Mouse (Mus musculus) liver, embryonic 12.5 days (tissue): ENCODE measurements around the gene Prr29. TPM values are rescaled to one million over a fixed set of nuclear protein-coding genes. Genes with fewer than 3 reads are reported as not detected.

Experiments used
- ATAC-seq: fragments of 200-750 bp; cut with Nextera tagmentation; 2 replicates; pipeline ENCODE4 v1.8.0; 2017; ENCODE audit warnings: moderate number of reproducible peaks, mild to moderate bottlenecking, moderate library complexity
- H3K27ac ChIP-seq: fragments of 300-500 bp; sonication (generic); 2 replicates; pipeline ENCODE4 v1.5.1; 2016; ENCODE audit warnings: mild to moderate bottlenecking
- H3K27me3 ChIP-seq: fragments of 300-500 bp; sonication (generic); replicated peaks from 2 replicates; pipeline ENCODE4 v1.6.1; 2016; ENCODE audit warnings: mild to moderate bottlenecking, moderate library complexity
- H3K36me3 ChIP-seq: fragments of 300-500 bp; sonication (generic); 2 replicates; pipeline ENCODE4 v1.6.1; 2016; ENCODE audit warnings: mild to moderate bottlenecking, moderate library complexity
- H3K4me1 ChIP-seq: fragments of 300-500 bp; sonication (generic); 2 replicates; pipeline ENCODE4 v1.6.1; 2016
- H3K4me2 ChIP-seq: fragments of 300-500 bp; sonication (generic); 2 replicates; pipeline ENCODE4 v1.6.1; 2016; ENCODE audit warnings: mild to moderate bottlenecking, moderate library complexity
- H3K4me3 ChIP-seq: fragments of 300-500 bp; sonication (generic); 2 replicates; pipeline ENCODE4 v1.5.1; 2016; ENCODE audit warnings: mild to moderate bottlenecking, moderate library complexity
- H3K9ac ChIP-seq: fragments of 300-500 bp; sonication (generic); 2 replicates; pipeline ENCODE4 v1.6.1; 2016; ENCODE audit warnings: mild to moderate bottlenecking, moderate library complexity
- H3K9me3 ChIP-seq: fragments of 300-500 bp; sonication (generic); replicated peaks from 2 replicates; pipeline ENCODE4 v1.6.1; 2016; ENCODE audit warnings: mild to moderate bottlenecking, moderate library complexity
- WGBS: fragments of 180-500 bp; shearing (Covaris S2); methylation state at CpG from one replicate; pipeline ENCODE4 v1.1.7; 2016; ENCODE audit not compliant: insufficient replicate concordance; 5-methylcytosine and 5-hydroxymethylcytosine counted together
- polyA plus RNA-seq: library from polyadenylated mRNA; unstranded; fragments of >200 nt; fragmentation: Nextera tagmentation; extraction: Ambion mirVana; gene quantifications from 2 replicates; pipeline ENCODE4 v1.2.1, GENCODE M21; 2016

The Prr29 gene
- polyA plus RNA-seq, 1 experiment from 2014 or later: not detected

GRCm38 (mm10) chr11:106359350-106359749, 5.9 kb upstream of the Prr29 start:
- no peak overlapping the region for H3K4me2 ChIP-seq
- ATAC-seq: no peak
- no peak overlapping the region for H3K27ac ChIP-seq
- no peak overlapping the region for H3K4me3 ChIP-seq
- no peaks in the 10 kb centered on the region for H3K4me1 ChIP-seq
- WGBS: 14% methylated on average over 5 of the region's 5 CpGs
- peaks cover 20% of the 10 kb centered on the region for H3K27me3 ChIP-seq
- no peak overlapping the region for H3K9ac ChIP-seq
- no peaks in the 10 kb centered on the region for H3K9me3 ChIP-seq
- H3K36me3 ChIP-seq: no peaks in the 10 kb centered on the region

- H3K27ac ChIP-seq: no peak overlapping the region
- no peak overlapping the region for H3K4me3 ChIP-seq
- peaks cover 11% of the 10 kb centered on the region for H3K4me1 ChIP-seq
- H3K27me3 ChIP-seq: peaks cover 18% of the 10 kb centered on the region
- no peaks in the 10 kb centered on the region for H3K36me3 ChIP-seq
- no peak overlapping the region for H3K9ac ChIP-seq
- no peak overlapping the region; the same call in 1 of the 2 replicates for H3K4me2 ChIP-seq
- no peak for ATAC-seq
- H3K9me3 ChIP-seq: no peaks in the 10 kb centered on the region
- WGBS: 20% methylated on average over 11 of the region's 11 CpGs
Observed at GRCm38 (mm10) chr11:106364712-106365111, 560 bp upstream of the Prr29 start.

GRCm38 (mm10) chr11:106366316-106366715, 1.0 kb downstream of the Prr29 start:
- no peaks in the 10 kb centered on the region for H3K9me3 ChIP-seq
- no peak overlapping the region for H3K4me2 ChIP-seq
- no peak for ATAC-seq
- H3K36me3 ChIP-seq: no peaks in the 10 kb centered on the region
- H3K4me3 ChIP-seq: no peak overlapping the region
- WGBS: 4% methylated on average over 3 of the region's 3 CpGs
- peaks cover 11% of the 10 kb centered on the region for H3K4me1 ChIP-seq
- no peak overlapping the region for H3K27ac ChIP-seq
- peaks cover 18% of the 10 kb centered on the region for H3K27me3 ChIP-seq
- no peak overlapping the region for H3K9ac ChIP-seq

- Histone ChIP-seq H3K36me3 (0 out of 2 replicates have a peak, but pooled peaks cover 5% of the 10 kb centered on the region), H3K27me3 (0 out of 2 replicates have a peak, but pooled peaks cover 4% of the 10 kb centered on the region), H3K9me3 (no peaks in the 10 kb centered on the region), H3K4me2 (no peak overlapping the region), H3K9ac (no peak overlapping the region), H3K4me3 (no peak overlapping the region), H3K4me1 (peaks cover 12% of the 10 kb centered on the region; the same call in 1 of the 2 replicates), H3K27ac (no peak overlapping the region)
- no peak for ATAC-seq
- 42% methylated on average over 11 of the region's 11 CpGs for whole genome bisulfite sequencing
Observed at GRCm38 (mm10) chr11:106373998-106374397, 8.7 kb downstream of the Prr29 start.

GRCm38 (mm10) chr11:106374559-106374958, 9.3 kb downstream of the Prr29 start:
- H3K4me3 ChIP-seq: no peak overlapping the region
- no peak overlapping the region for H3K27ac ChIP-seq
- no peak for ATAC-seq
- H3K36me3 ChIP-seq: 0 out of 2 replicates have a peak, but pooled peaks cover 5% of the 10 kb centered on the region
- H3K27me3 ChIP-seq: 0 out of 2 replicates have a peak, but pooled peaks cover 4% of the 10 kb centered on the region
- 43% methylated on average over 9 of the region's 9 CpGs for WGBS
- peaks cover 12% of the 10 kb centered on the region; the same call in 1 of the 2 replicates for H3K4me1 ChIP-seq
- H3K4me2 ChIP-seq: no peak overlapping the region
- no peaks in the 10 kb centered on the region for H3K9me3 ChIP-seq
- no peak overlapping the region for H3K9ac ChIP-seq

GRCm38 (mm10) chr11:106374979-106375378, 9.7 kb downstream of the Prr29 start:
- Histone ChIP-seq H3K36me3 (0 out of 2 replicates have a peak, but pooled peaks cover 5% of the 10 kb centered on the region), H3K4me2 (no peak overlapping the region), H3K4me1 (peaks cover 12% of the 10 kb centered on the region; the same call in 1 of the 2 replicates), H3K4me3 (no peak overlapping the region), H3K27me3 (0 out of 2 replicates have a peak, but pooled peaks cover 4% of the 10 kb centered on the region), H3K9ac (no peak overlapping the region), H3K9me3 (no peaks in the 10 kb centered on the region), H3K27ac (no peak overlapping the region)
- ATAC-seq: no peak
- 53% methylated on average over 5 of the region's 5 CpGs for WGBS

GRCm38 (mm10) chr11:106381011-106381410, 15.7 kb downstream of the Prr29 start:
- Histone ChIP-seq H3K4me1 (peaks cover 36% of the 10 kb centered on the region), H3K9me3 (no peaks in the 10 kb centered on the region), H3K27ac (no peak overlapping the region), H3K36me3 (0 out of 2 replicates have a peak, but pooled peaks cover 9% of the 10 kb centered on the region), H3K27me3 (no peaks in the 10 kb centered on the region), H3K9ac (no peak overlapping the region), H3K4me2 (peak overlapping the region; percentile 41), H3K4me3 (0 out of 2 replicates have a peak overlapping the region, but pooled peaks have one; percentile 32)
- 61% methylated on average over 11 of the region's 11 CpGs for WGBS
- no peak for ATAC-seq

- Histone ChIP-seq H3K4me2 (peak overlapping the region; percentile 41), H3K9ac (peak overlapping the region; percentile 4; the same call in 1 of the 2 replicates), H3K4me1 (peaks cover 45% of the 10 kb centered on the region), H3K9me3 (no peaks in the 10 kb centered on the region), H3K27me3 (no peaks in the 10 kb centered on the region), H3K27ac (peak overlapping the region; percentile 61), H3K4me3 (peak overlapping the region; percentile 32), H3K36me3 (0 out of 2 replicates have a peak, but pooled peaks cover 9% of the 10 kb centered on the region)
- WGBS: 50% methylated on average over 7 of the region's 7 CpGs
- no peak for ATAC-seq
Observed at GRCm38 (mm10) chr11:106381883-106382282, 16.6 kb downstream of the Prr29 start.

- peak overlapping the region; percentile 61 for H3K27ac ChIP-seq
- ATAC-seq: peak; percentile 59
- H3K4me3 ChIP-seq: peak overlapping the region; percentile 32
- H3K36me3 ChIP-seq: 0 out of 2 replicates have a peak, but pooled peaks cover 9% of the 10 kb centered on the region
- no peaks in the 10 kb centered on the region for H3K27me3 ChIP-seq
- no peaks in the 10 kb centered on the region for H3K9me3 ChIP-seq
- peaks cover 50% of the 10 kb centered on the region for H3K4me1 ChIP-seq
- WGBS: 10% methylated on average over 5 of the region's 5 CpGs
- H3K4me2 ChIP-seq: peak overlapping the region; percentile 41
- peak overlapping the region; percentile 4; the same call in 1 of the 2 replicates for H3K9ac ChIP-seq
Observed at GRCm38 (mm10) chr11:106382424-106382823, 17.2 kb downstream of the Prr29 start.

GRCm38 (mm10) chr11:106383051-106383790, 17.9 kb downstream of the Prr29 start:
- H3K4me1 ChIP-seq: peaks cover 58% of the 10 kb centered on the region
- H3K4me2 ChIP-seq: peak overlapping the region; percentile 41
- 42% methylated on average over 6 of the region's 6 CpGs for WGBS
- H3K27ac ChIP-seq: peak overlapping the region; percentile 68
- H3K9ac ChIP-seq: no peak overlapping the region
- no peak overlapping the region for H3K4me3 ChIP-seq
- H3K27me3 ChIP-seq: no peaks in the 10 kb centered on the region
- 0 out of 2 replicates have a peak, but pooled peaks cover 9% of the 10 kb centered on the region for H3K36me3 ChIP-seq
- no peaks in the 10 kb centered on the region for H3K9me3 ChIP-seq
- ATAC-seq: no peak

GRCm38 (mm10) chr11:106386409-106386808, 21.1 kb downstream of the Prr29 start:
- ATAC-seq: no peak
- H3K36me3 ChIP-seq: no peaks in the 10 kb centered on the region
- H3K4me3 ChIP-seq: no peak overlapping the region
- peak overlapping the region; percentile 41 for H3K4me2 ChIP-seq
- H3K27ac ChIP-seq: no peak overlapping the region
- no peaks in the 10 kb centered on the region for H3K9me3 ChIP-seq
- 45% methylated on average over 3 of the region's 3 CpGs for WGBS
- peaks cover 71% of the 10 kb centered on the region for H3K4me1 ChIP-seq
- no peak overlapping the region for H3K9ac ChIP-seq
- no peaks in the 10 kb centered on the region for H3K27me3 ChIP-seq

GRCm38 (mm10) chr11:106387020-106387419, 21.7 kb downstream of the Prr29 start:
- peak overlapping the region; percentile 63 for H3K27ac ChIP-seq
- no peaks in the 10 kb centered on the region for H3K9me3 ChIP-seq
- peak overlapping the region; percentile 19 for H3K4me3 ChIP-seq
- no peaks in the 10 kb centered on the region for H3K27me3 ChIP-seq
- peaks cover 70% of the 10 kb centered on the region for H3K4me1 ChIP-seq
- no peaks in the 10 kb centered on the region for H3K36me3 ChIP-seq
- WGBS: 50% methylated on average over 6 of the region's 6 CpGs
- ATAC-seq: no peak
- H3K9ac ChIP-seq: no peak overlapping the region
- H3K4me2 ChIP-seq: peak overlapping the region; percentile 41
